8 mouse cellular contexts compared by ENCODE assay signal in genomic region chr2:166563890-166564289, GRCm38 (mm10).
DNase-seq lines count a peak whose midpoint lies in the region; ATAC-seq and TF ChIP-seq lines count a peak whose summit lies in the region.

No protein-coding gene starts in this region.

- peak; percentile 86 for DNase-seq in ES-E14 (ENCODE audit: low read depth, low spot score)
- DNase-seq in cerebellum, adult 2 months = peak; percentile 58 to 72
- DNase-seq in forelimb bud, embryonic 11.5 days (ENCODE audit: low read depth, low spot score) = peak; percentile 93
- peak; percentile 70 for DNase-seq in layer of hippocampus, adult 9-11 months
- DNase-seq in ovary, postnatal 10 days (ENCODE audit: low spot score) = peak; percentile 82
- DNase-seq in thymus, adult 2 months = peak; percentile 89

- no peaks in the 10 kb centered on the region for H3K27me3 ChIP-seq in cerebellum, adult 2 months (ENCODE audit: control insufficient read depth, insufficient read depth, low read length)
- H3K27me3 ChIP-seq in lung, embryonic 16.5 days (ENCODE audit: control insufficient read depth, insufficient read depth, low read depth, low read length) = no peaks in the 10 kb centered on the region
- no peaks in the 10 kb centered on the region for H3K27me3 ChIP-seq in thymus, adult 2 months (ENCODE audit: control insufficient read depth, insufficient read depth, low read length)

- H3K9me3 ChIP-seq in ES-E14 (ENCODE audit: control insufficient read depth, insufficient read depth, low read depth, low read length) = no peaks in the 10 kb centered on the region
- H3K9me3 ChIP-seq in lung, embryonic 16.5 days (ENCODE audit: control insufficient read depth, low read length) = no peaks in the 10 kb centered on the region

- H3K36me3 ChIP-seq in ES-E14 (ENCODE audit: control insufficient read depth, insufficient read depth, low read length, poor library complexity, severe bottlenecking) = no peaks in the 10 kb centered on the region
- H3K36me3 ChIP-seq in lung, embryonic 16.5 days (ENCODE audit: control insufficient read depth, insufficient read depth, low read length) = no peaks in the 10 kb centered on the region
- peaks cover 18% of the 10 kb centered on the region for H3K36me3 ChIP-seq in thymus, adult 2 months (ENCODE audit: control insufficient read depth, insufficient read depth, low read length)

- no peak overlapping the region for H3K4me3 ChIP-seq in ES-E14 (ENCODE audit: insufficient read depth in 1 of 2, low read depth in 1 of 2, low read length in 2 of 2, poor library complexity in 1 of 2, severe bottlenecking in 1 of 2)
- H3K4me3 ChIP-seq in cerebellum, adult 2 months (replicated peaks; ENCODE audit: insufficient read depth, low read depth, low read length) = no peak overlapping the region
- H3K4me3 ChIP-seq in lung, embryonic 16.5 days (ENCODE audit: low read length) = no peak overlapping the region
- H3K4me3 ChIP-seq in thymus, adult 2 months (ENCODE audit: control insufficient read depth, insufficient read depth, low read length) = no peak overlapping the region

- no peak overlapping the region for H3K9ac ChIP-seq in ES-E14 (ENCODE audit: insufficient read depth, low read depth, low read length, poor library complexity, severe bottlenecking)
- no peak overlapping the region for H3K9ac ChIP-seq in lung, embryonic 16.5 days (ENCODE audit: low read length)

- no peak for TF ChIP-seq POLR2A in cerebellum, adult 2 months (IDR thresholded peaks at IDR 0.05; ENCODE audit: borderline replicate concordance, insufficient read depth, low read length)
- no peak for TF ChIP-seq POLR2A in thymus, adult 2 months (IDR thresholded peaks at IDR 0.05; ENCODE audit: control insufficient read depth, extremely low read depth, insufficient read depth, low read length, poor library complexity)

- in situ Hi-C loops in ES-E14 (cut with MboI; ENCODE audit: low sequenced_read_pairs in 2 of 2, unreplicated experiment in 2 of 2) = no loop called here

- 22% methylated on average over 6 of the region's 6 CpGs for WGBS in cerebellum, adult 2 months
- 5% methylated on average over 6 of the region's 6 CpGs for WGBS in lung, embryonic 16.5 days
- 7% methylated on average over 6 of the region's 6 CpGs for WGBS in thymus, adult 2 months

- peak overlapping the region; percentile 45; the same call in 1 of the 2 replicates for H3K4me2 ChIP-seq in lung, embryonic 16.5 days (ENCODE audit: low read depth, low read length)

- no peak overlapping the region for H3K27ac ChIP-seq in ES-E14 (ENCODE audit: insufficient read depth, low read depth, low read length, poor library complexity, severe bottlenecking)
- no peak overlapping the region for H3K27ac ChIP-seq in cerebellum, adult 2 months (ENCODE audit: insufficient read depth, low read length)
- H3K27ac ChIP-seq in lung, embryonic 16.5 days (ENCODE audit: low read length) = no peak overlapping the region
- H3K27ac ChIP-seq in thymus, adult 2 months (ENCODE audit: control insufficient read depth, insufficient read depth, low read length) = no peak overlapping the region

- peak; percentile 79 for TF ChIP-seq CTCF in cerebellum, adult 2 months (IDR thresholded peaks at IDR 0.05; ENCODE audit: borderline replicate concordance, insufficient read depth, low read depth, low read length)
- TF ChIP-seq CTCF in thymus, adult 2 months (IDR thresholded peaks at IDR 0.05; ENCODE audit: borderline replicate concordance, control insufficient read depth, extremely low read depth, insufficient read depth, low read length, poor library complexity) = peak; percentile 81; the same call in 1 of the 2 replicates

- no peaks in the 10 kb centered on the region for H3K4me1 ChIP-seq in ES-E14 (ENCODE audit: control insufficient read depth in 2 of 2, insufficient read depth in 2 of 2, low read length in 2 of 2, poor library complexity in 1 of 2)
- no peaks in the 10 kb centered on the region; the same call in 1 of the 2 replicates for H3K4me1 ChIP-seq in cerebellum, adult 2 months (ENCODE audit: control insufficient read depth, insufficient read depth, low read length)
- H3K4me1 ChIP-seq in lung, embryonic 16.5 days (replicated peaks; ENCODE audit: control insufficient read depth, insufficient read depth, low read length) = no peaks in the 10 kb centered on the region
- H3K4me1 ChIP-seq in thymus, adult 2 months (replicated peaks; ENCODE audit: control insufficient read depth, insufficient read depth, low read length) = peaks cover 9% of the 10 kb centered on the region

- ATAC-seq in hematopoietic stem cell, adult 5-6 weeks (replicated peaks in 1 of 2; ENCODE audit: insufficient read depth in 1 of 2, low FRiP score in 2 of 2, low TSS enrichment in 1 of 2, low read depth in 1 of 2, poor library complexity in 2 of 2, severe bottlenecking in 2 of 2) = peak; percentile 54 to 68; a peak in 3 of 4 replicates
- ATAC-seq in lung, embryonic 16.5 days (ENCODE audit: low read depth) = peak; percentile 69

TF ChIP-seq in ES-E14, 5 proteins besides CTCF, POLR2A, EP300 and RAD21:
- no peak for TF ChIP-seq CHD2 (IDR thresholded peaks at IDR 0.05; ENCODE audit: low read depth, low read length)
- peak; percentile 48; the same call in 1 of the 2 replicates for TF ChIP-seq ZC3H11A (IDR thresholded peaks at IDR 0.05; ENCODE audit: borderline replicate concordance, low read depth, low read length)
TF ChIP-seq in ES-E14: peak in this region for 1.
